Mouse (Mus musculus) c-Kit-negative CD71-positive TER-119-positive erythroid progenitor cells, embryonic 14.5 days (primary cell): ENCODE measurements around the gene Hnrnpf.
"Not testable (repeated sequence)": the region's sequence is repeated elsewhere in the genome, so short reads cannot be mapped to it uniquely, and the experiment has no call there.

Experiments used
- DNase-seq: peaks from one replicate; pipeline ENCODE4 v3.0.0-alpha.2; 2013; ENCODE audit warnings: low read depth, low spot score

The Hnrnpf gene

GRCm38 (mm10) chr6:117900126-117901080 lies at the start of gene Hnrnpf:
TSS of gene Hnrnpf (plus strand) at chr6:117900324.
- no peak for DNase-seq

- no peak for DNase-seq
These were observed 48.4 kb upstream of the Hnrnpf start for GRCm38 (mm10) chr6:117851747-117852146.

GRCm38 (mm10) chr6:117857990-117858389 lies 42.1 kb upstream of the Hnrnpf start:
- no peak for DNase-seq

- DNase-seq: peak; percentile 31
These were observed 38.3 kb upstream of the Hnrnpf start, which contains the start of gene Zfp239 for GRCm38 (mm10) chr6:117861848-117862247. TSS of gene Zfp239 (plus strand) at chr6:117862100.

- peak; percentile 28 for DNase-seq
These were observed 37.7 kb upstream of the Hnrnpf start for GRCm38 (mm10) chr6:117862465-117862864.

GRCm38 (mm10) chr6:117862899-117863620 lies 37.1 kb upstream of the Hnrnpf start:
- peak; percentile 54 for DNase-seq

- no peak for DNase-seq
These were observed 36.4 kb upstream of the Hnrnpf start for GRCm38 (mm10) chr6:117863751-117864150.

- no peak for DNase-seq
These were observed 31.9 kb upstream of the Hnrnpf start for GRCm38 (mm10) chr6:117868187-117868586.

GRCm38 (mm10) chr6:117871034-117871433 lies 29.1 kb upstream of the Hnrnpf start:
- DNase-seq: no peak

GRCm38 (mm10) chr6:117873450-117873849 lies 26.7 kb upstream of the Hnrnpf start:
- DNase-seq: not testable (repeated sequence)

GRCm38 (mm10) chr6:117874621-117875281 lies 25.4 kb upstream of the Hnrnpf start:
- DNase-seq: no peak

GRCm38 (mm10) chr6:117878700-117879407 lies 21.3 kb upstream of the Hnrnpf start:
- peak; percentile 84 for DNase-seq

- peak; percentile 99 for DNase-seq
These were observed 20.6 kb upstream of the Hnrnpf start for GRCm38 (mm10) chr6:117879408-117880115.

GRCm38 (mm10) chr6:117880394-117880838 lies 19.7 kb upstream of the Hnrnpf start:
- DNase-seq: no peak

- DNase-seq: no peak
These were observed 18.9 kb upstream of the Hnrnpf start for GRCm38 (mm10) chr6:117881229-117881628.

GRCm38 (mm10) chr6:117881997-117882396 lies 18.1 kb upstream of the Hnrnpf start:
- no peak for DNase-seq

- no peak for DNase-seq
These were observed 14.2 kb upstream of the Hnrnpf start for GRCm38 (mm10) chr6:117885943-117886342.

- DNase-seq: no peak
These were observed 12.1 kb upstream of the Hnrnpf start for GRCm38 (mm10) chr6:117888032-117888431.

- DNase-seq: peak; percentile 46
These were observed 11.5 kb upstream of the Hnrnpf start for GRCm38 (mm10) chr6:117888642-117889096.

- no peak for DNase-seq
These were observed 9.9 kb upstream of the Hnrnpf start for GRCm38 (mm10) chr6:117890257-117890656.
